Mouse (Mus musculus) adrenal gland, postnatal 4 days (tissue): ENCODE measurements around the gene Kcnk5. TPM values are rescaled to one million over a fixed set of nuclear protein-coding genes. Genes with fewer than 3 reads are reported as not detected.

Source experiments
- DNase-seq, 2 experiments: peaks; one replicate each; pipeline ENCODE4 v3.0.0; 2021 to 2022; ENCODE audit warnings: low spot score in 2 of 2, mixed read lengths in 2 of 2
- total RNA-seq, 2 experiments: library from RNA; stranded (reverse); gene quantifications; 2 replicates each; pipeline ENCODE4 v1.2.3; 2021

The Kcnk5 gene
- total RNA-seq, 2 experiments from 2014 or later: 5.8 to 7.3 TPM

GRCm38 (mm10) chr14:20202655-20203181, 21.1 kb upstream of the Kcnk5 start:
- no peak for DNase-seq

- no peak for DNase-seq
These were observed 19.6 kb upstream of the Kcnk5 start for GRCm38 (mm10) chr14:20201066-20201683.

- DNase-seq: no peak
These were observed 11.6 kb upstream of the Kcnk5 start for GRCm38 (mm10) chr14:20193103-20193715.

GRCm38 (mm10) chr14:20191136-20191735, 9.6 kb upstream of the Kcnk5 start:
- DNase-seq: no peak

- no peak for DNase-seq
These were observed 8.1 kb upstream of the Kcnk5 start for GRCm38 (mm10) chr14:20189751-20190150.

GRCm38 (mm10) chr14:20185426-20185825, 3.8 kb upstream of the Kcnk5 start:
- DNase-seq: no peak

DNA sequence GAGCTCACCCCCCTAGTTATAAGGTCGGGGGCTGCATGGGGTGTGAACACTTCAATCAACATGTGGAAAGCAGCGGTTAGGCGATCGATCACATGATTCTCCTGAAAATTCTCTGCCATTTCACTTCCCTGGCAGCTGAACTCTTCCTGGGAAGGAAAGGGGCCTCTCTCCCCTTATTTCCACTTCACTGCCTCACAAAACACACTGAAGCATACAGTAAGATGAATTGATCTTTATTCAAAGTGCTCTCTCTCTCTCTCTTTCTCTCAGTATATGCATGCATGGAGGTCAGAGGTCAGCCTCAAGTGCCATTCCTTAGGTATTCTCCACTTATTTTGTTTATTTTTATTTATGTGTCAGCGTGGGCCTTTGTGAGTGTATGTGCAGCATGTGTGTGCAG, 2.1 kb upstream of the Kcnk5 start:
- no peak for DNase-seq

DNA sequence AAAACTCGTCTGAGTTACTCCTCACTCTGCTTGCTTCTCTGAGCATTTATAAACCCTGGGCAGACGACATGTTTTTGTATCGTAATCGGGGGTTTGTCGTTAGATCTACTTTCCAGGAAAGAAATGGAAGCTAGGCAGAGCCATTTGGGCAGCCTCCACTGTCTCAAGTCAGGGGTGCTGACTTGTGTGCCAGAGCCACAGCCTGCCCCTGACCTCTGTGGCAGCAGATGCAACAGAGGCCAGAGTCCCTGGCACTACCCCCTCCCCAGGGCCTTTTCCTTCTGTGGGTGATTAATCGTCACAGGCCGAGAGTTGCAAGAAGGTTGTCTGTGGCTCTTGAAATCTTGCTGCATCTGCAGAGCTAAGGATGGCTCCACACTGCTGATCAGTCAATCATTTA, 987 bp upstream of the Kcnk5 start:
- no peak for DNase-seq

DNA sequence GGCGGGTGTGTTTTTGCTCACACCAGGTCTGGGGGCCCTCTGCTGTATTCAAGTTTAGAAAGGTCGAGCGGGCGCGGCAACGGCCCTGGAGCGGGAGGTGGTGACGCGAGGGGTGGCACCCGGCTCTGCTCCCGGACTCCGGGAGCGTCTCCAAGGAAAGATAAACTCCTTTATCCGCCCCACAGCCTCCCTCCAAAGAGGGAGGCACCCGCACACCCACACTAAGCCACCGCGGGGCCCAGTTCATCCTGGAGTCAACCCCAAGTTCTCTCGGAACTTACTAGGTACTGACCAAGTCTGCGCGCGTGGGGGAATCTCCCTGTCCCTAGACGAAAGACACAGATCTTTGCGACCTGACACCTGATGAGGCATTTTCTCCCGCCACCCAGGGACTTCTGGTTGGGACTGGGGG, 852 bp downstream of the Kcnk5 start:
- peak in 1 of 2 experiments; percentile 9 for DNase-seq

- no peak for DNase-seq
These were observed 1.3 kb downstream of the Kcnk5 start for GRCm38 (mm10) chr14:20180304-20180703.

DNA sequence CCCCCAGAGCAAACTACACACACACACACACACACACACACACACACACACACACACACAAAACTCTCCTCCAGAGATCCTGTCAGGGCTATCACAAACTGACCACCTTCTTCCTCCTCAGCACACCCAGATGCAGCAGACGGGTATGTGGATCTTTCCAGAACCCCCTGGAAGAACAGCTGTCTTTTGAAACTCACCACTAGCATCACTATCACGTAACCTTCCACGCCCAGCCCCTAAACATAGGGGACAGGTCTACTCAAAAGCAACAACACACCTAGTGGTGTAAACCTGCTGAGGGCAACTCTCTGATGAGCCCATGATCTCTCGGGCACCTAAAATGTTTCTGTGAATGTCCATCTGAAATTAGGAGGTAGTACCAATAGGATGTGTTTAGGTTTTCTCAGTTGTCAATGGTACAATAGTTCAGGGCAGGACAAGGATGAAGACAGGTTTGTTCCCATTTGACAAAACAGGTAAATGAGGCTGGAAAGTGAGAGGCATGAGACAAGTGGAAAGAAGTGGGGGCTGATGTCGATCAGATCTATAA, 1.8 kb downstream of the Kcnk5 start:
- no peak for DNase-seq

DNA sequence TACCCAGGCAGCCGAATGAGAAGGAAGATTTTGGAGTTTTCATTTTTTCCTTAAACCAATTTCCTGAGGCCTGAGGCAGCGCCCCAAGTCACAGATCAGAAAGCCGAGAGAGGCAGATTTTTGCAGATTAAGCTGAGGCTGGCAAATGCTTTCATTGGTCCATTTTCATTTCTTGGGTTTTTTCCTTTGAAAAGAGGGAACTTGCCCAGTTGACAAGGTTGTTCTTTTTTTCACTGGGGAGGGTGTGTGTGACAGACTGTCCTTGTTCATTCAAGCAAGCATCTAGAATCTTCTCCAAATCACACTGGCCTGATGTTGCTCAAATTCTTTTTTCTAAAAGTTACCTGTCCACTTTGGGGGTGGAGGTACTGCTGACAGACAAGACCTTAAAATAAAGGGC, 2.5 kb downstream of the Kcnk5 start:
- no peak for DNase-seq

DNA sequence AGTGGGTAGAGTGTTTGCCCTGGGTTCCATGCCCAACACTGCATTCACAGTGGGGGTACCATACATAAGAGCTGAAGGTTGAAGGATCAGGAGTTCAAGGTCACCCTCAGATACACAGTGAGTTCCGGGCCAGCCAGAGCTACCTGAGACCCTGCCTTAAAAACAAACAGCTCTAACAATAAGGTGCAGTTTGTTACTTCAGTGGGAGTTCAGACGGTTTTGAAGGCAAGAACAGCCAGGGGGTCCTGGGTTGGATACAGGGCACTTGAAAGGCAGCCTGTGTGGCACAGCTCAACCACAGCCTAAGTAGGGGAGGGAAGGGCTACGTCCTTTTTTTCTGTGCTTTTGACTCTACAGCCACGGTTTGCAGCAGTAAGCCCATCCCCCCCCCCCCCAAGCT, 3.0 kb downstream of the Kcnk5 start:
- DNase-seq: no peak

GRCm38 (mm10) chr14:20177494-20178123, 4.0 kb downstream of the Kcnk5 start:
- no peak for DNase-seq

DNA sequence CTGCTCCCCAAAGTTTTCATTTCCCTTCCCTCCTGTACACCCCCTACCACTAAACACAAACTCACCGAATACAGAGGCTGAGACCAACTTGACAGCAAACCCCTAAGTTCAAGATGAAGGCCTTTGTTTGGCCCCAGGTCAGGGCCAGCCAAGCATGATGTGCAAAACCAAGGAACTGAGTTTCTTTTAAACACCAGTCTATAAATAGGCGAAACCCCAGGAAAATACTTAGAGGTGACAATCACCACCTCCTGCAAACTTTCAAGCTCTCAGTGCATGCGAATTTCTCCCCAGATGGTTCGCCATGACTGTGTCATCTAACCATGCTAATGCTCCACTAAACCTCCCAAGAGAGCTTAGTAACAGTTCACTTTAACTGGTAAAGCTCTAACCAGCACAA, 5.9 kb downstream of the Kcnk5 start:
- no peak for DNase-seq

DNA sequence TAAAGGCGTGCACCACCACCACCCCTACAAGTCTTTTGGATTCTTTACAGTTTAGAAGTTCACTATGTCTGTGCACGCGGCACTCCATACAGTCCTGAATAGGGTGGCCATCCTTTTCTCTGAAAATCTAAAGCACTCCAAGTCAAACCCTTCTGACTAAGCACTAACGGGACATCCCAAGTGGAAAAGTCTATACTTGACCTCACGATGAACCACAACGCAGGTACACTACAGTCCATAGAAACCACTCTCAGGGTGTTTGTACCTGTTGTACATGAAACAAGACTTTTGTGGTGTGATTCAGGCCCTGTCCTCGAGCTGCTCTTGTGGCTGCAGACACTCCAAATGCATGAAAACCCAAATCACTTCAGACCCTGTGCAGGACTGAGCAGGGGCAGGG, 6.5 kb downstream of the Kcnk5 start:
- no peak for DNase-seq

GRCm38 (mm10) chr14:20174696-20175095, 6.9 kb downstream of the Kcnk5 start:
- DNase-seq: no peak

DNA sequence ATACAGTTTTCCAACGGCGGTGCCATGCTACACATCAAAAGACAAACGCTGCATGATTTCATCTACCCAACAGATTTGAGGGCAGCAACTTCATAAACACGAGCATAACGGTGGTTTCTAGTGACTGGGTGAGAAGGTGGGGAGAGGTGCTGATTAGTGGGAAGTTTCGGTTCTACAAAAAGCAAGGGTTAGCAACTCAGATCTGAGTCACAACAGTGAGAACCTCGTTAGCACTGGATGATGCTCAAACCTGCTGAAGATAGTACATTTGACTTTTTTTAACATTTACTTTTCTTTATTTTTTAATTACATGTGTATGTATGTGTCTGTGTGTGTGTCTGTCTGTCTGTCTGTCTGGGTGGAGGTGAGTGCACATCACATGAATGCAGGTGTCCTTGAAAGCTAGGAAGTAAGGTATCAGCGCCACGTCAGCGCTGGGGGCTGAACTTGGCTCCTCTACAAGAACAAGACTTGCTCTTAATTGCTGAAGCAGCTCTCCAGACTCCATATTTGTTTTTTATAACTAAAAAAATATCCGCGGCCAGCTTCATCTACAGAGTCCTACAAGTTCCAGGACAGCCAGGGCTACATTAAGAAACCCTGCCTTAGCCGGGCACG, 7.6 kb downstream of the Kcnk5 start:
- DNase-seq: no peak

- no peak for DNase-seq
These were observed 8.7 kb downstream of the Kcnk5 start for GRCm38 (mm10) chr14:20172924-20173323.

DNA sequence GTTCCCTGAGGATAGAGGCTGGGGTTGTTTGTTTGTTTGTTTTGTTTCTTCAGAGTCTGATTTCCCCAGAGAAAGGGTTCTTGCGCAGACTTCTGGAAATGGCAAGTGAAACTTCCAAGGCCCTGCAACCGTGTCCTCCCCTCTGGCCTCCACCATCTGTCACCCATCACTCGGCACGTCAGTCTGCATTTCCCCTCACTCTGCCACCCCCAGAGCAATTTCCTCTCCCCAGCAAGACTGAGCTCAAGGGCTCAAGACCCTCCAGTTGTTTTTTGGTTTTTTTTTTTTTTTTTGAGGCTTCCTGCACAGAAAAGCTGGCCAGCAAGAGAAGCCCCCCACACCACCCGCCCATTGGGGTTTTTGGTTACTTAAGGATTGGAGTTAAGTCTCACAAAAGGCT, 9.1 kb downstream of the Kcnk5 start:
- no peak for DNase-seq

- DNase-seq: no peak
These were observed 9.8 kb downstream of the Kcnk5 start for GRCm38 (mm10) chr14:20171840-20172239.
